Mouse (Mus musculus) testis, adult 2 months (tissue): ENCODE measurements around the gene Armc6.
A peak's percentile ranks its signal among the peaks of the same experiment; 100 is the strongest.

Experiments
- CTCF ChIP-seq: fragments of 200-500 bp; IDR thresholded peaks from 2 replicates; pipeline ENCODE4 v1.5.1; 2012; ENCODE audit warnings: low read depth, mild to moderate bottlenecking, inconsistent platforms, low read length, moderate library complexity; ENCODE audit not compliant: control insufficient read depth, insufficient read depth, insufficient replicate concordance
- POLR2A ChIP-seq: fragments of 200-500 bp; IDR thresholded peaks from 2 replicates; pipeline ENCODE4 v1.6.1; 2012; ENCODE audit warnings: low read depth, mild to moderate bottlenecking, inconsistent platforms, low read length, moderate library complexity; ENCODE audit not compliant: control insufficient read depth

DNA sequence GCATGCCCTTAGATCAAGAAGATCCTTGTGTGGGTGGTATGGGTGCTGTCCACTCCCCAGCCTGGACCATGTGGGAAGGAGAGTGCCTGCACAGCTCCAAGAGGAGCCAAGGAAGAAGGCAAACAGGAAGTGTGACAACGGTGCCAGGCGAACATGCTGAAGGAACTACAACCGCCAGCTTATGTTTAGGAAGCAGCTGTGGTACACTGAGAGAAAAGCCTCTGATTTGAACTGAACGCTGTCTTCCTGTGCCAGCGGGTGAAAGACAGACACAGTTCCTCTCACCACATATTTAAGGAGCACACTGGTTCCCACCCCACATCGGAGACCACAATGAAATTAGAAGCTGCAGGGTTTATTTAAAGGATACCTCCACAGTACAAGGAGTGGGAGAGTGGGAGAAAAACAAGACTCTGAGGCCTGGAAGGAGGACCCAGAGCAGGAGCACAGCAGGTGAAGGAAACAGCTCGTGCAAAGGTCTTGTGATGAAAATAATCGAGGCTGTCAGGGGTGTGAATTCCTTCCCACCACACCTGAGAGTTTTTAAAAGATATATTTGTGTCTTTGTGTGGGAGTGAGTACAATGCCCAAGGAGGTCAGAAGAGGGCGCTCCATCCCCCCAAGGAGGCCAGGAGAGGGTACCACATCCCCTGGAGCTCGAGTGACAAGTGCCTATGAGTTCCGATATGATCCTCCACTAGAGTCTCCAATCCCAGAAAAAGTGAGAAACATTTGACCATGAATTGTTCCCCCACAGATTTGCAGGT lies 34.7 kb upstream of the Armc6 start:
- TF ChIP-seq CTCF (peak; percentile 22; the same call in 1 of the 2 replicates), POLR2A (no peak)
